Mouse (Mus musculus) heart, adult 8-10 months (tissue): ENCODE results near the gene Pias1. TPM values are rescaled to one million over a fixed set of nuclear protein-coding genes. Genes with fewer than 3 reads are reported as not detected.
"Not testable (repeated sequence)": the region's sequence is repeated elsewhere in the genome, so short reads cannot be mapped to it uniquely, and the experiment has no call there.

Experiments
- DNase-seq: peaks from one replicate; pipeline ENCODE4 v3.0.0; 2022; ENCODE audit warnings: low spot score
- total RNA-seq, 4 experiments: library from RNA; stranded (reverse); gene quantifications; 2 replicates each; pipeline ENCODE4 v1.2.4; 2022

Pias1 gene
- total RNA-seq, 4 experiments from 2014 or later: 25.6 to 29.2 (median 26.2) TPM

DNA sequence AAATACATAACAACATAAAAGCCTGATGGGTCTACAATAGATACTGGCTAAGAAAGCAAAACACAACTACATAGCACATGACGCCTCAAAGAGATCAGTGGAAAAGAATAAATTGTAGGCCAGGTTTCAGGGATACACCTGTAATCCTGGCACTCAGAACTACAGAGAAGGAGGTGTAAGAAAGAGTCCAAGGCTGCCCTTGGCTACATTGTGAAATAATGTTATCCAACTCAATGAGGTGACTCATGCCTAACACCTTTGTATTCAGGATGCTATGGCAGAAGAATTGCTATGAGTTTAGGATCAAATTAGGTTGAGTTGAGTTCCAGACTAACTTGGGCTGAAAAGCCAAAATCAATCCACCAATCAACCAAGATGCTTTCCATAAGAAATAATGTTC is 43.7 kb downstream of the Pias1 start:
- DNase-seq: no peak

DNA sequence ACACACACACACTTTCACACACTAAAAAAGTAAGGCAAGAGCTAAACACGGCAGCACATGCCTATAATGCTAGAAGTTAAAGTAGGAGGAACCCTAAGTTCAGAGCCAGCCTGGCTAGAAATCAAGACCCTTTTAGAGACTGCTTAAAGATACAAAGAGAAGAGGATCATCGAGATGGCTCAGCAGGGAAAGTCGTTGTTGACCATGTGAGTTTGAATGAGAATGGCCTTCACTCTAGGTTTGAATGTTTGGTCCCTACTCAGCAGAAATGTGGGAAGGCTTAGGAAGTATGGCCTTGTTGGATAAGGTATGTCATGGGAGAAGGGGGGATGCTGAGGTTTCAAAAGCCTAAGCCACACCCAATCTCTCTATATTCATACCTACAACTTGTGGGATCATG is 46.8 kb downstream of the Pias1 start:
- DNase-seq: no peak

DNA sequence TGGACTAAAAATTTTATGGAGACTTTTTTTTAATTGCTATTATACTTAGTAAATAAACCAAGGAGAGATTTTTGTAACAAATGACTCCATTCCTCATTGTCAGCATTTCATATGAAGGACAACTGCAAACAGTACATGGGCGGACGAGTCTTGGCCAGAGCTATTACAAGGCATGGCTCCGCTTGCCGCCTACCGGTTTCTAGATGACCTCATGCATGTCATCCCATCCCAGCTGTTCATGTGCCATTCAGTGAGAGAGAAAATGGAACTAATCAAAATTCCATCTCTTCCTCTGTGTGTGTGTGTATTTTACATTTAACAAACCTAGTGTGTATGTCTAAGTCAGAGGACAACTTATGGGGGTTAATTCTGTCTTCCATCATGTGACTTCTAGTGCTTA is 51.9 kb downstream of the Pias1 start:
- DNase-seq: peak; percentile 11

DNA sequence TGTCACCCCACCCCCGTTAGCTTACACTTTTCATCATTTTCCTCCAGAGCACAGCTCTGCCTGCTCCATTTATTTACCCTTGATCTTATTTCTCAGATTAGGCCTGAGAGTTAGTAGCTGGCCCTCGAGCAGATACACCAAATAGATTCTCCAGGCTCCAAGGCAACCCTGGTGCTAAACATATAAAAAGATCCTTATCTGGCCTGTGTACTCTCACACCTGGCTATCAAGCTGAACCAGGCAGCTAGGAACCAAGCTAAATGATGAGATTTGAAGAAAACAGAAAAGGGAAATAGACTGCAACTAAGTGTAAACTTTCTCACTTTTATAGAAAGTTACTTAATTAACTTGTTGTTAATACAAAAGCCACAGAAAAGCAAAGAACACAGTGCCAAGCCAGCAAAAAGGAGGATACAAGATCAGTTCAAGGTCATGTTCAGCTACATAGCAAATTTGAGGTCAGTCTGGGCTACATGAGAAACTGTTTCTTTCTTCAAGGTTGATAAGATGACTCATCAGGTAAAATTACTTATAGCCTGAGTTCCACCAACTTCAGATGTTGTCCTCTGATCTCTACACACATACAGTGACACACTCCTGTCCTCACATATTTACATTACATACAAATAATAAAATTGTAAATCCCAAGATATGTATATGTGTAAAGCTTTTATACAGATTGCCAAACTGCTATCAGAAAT is 52.9 kb downstream of the Pias1 start:
- no peak for DNase-seq

DNA sequence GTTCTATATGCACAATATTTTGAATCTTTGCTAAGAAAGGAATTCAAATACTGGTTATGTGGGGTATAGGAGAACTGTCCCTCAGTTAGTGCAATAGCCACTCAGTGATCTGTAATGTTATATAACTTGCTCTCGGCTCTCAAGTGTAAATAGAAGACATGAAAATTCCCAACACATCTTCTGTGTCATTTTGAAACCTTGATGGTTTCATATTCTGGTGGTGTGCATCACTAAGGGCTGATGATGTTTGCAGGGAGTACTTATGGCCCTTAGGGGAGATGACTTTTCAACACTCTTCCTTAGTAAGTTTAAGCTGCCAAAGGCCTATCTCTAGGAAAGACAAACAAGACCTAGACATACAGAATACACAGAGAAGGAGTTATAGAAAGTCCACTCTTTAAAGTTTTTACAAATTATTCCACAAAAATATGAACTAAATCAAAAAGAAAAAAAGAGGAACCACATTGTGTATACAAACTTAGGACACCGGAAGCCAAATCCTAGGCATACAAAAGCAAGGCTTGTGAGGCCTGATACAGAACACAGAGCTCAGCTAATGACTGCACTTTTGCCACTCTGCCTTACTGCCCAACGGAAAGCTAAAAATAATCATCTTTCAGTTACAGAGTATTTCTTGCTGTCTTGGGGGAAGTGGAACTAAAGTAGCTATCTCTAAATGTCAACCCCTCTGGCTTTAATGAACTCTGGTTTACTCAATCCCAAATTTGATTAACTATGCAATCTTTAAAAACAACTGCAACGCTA is 55.0 kb downstream of the Pias1 start:
- peak; percentile 21 for DNase-seq

DNA sequence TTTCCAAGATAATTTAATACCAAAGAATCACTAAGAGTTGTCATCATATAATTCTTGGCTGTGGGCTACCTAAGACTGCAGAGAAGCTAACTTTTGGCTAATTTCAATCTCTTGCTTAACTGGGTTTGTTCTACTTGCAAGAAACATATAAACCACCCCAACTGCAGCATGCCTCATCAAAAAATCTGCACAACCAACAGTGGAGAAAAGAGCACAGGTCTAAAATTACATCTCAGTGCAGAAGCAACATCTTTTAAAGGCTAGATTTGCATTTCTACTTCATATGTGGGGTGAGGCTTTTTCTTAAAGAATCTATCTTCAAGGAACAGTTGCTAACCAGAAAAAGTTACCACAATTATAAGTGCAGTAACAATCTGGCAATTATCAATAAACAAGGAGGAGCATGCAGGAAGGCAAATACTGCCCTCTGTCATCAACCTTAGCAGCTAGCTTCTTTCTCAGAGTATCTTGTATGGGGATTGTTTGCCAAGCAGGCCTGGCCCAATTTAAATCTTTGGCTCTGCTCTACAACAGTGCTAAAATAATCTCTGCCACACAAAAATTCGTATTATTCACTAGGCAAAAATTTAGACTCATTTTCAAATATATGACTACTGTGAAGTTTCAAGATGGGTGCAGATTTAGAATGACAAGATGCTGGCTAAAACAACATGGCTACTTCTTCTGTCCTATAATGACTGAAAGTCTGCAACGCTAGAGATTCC is 62.7 kb downstream of the Pias1 start:
- DNase-seq: no peak

DNA sequence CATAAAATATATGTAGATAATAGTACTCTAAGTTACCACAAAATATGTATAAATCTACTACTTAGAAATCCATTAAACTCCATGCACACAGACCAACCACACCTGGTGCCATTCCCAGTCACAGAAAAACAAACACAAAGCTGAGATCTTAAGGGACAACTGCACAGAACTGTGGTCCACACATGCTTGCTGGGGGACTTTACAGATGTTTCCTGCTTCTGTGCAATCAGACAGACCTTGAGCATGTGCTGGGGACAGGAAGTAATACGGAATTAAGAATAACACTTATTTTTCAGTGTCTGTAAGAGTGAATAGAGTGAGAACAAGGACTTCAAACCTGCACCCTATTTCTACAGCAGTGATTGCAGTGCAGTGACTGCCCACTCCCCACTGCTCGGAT is 66.8 kb downstream of the Pias1 start:
- no peak for DNase-seq

DNA sequence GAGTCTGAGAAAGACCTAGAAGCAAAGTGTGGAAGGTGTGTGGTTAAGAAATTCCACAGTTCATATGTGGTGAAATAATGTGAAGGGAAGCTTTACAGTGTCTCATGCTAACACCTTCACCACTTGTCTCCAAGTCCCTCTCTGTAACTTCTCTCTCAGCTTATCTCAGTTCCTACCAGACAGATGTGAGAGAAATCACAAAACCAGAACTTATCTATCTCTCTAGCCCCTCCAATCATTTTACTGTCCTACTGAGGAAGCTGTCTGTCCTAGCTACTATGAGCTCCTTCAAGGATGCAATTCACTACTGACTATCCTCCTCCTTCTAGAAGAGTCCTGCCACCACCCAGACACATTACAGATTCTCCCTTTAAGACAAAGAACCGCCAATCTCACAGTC is 70.7 kb downstream of the Pias1 start:
- DNase-seq: no peak

DNA sequence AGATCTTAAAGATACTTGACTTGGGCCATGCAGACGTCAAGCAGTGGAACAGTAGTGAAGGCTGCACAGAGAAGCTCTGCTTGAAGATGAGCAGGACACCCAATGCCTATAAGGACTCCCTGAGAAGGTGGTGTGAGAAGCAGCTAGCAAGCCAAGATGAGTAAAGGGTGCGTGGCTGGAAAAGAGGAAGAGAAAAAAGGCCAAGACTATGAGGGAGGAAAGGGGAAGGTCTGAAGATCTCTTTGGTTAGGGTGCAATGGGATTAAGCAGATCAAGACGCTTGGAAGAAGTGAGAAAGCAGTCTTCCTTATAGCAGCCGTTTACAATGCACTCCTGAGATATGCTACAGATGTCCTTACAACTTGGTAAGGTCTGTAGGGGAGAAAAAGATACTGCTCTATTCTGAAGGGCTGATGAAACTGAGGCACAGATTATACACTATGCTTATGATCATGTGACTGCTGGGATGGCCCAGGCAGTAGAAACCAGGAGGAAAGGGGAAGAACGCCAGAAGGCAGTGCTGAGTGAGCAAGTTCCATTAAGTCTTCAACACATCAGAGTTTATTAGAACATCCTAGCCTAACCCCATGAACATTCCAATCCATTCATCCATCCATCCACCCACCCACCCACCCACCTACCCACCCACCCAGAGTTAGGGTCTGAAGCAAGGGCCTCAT is 74.2 kb downstream of the Pias1 start:
- DNase-seq: peak; percentile 29

DNA sequence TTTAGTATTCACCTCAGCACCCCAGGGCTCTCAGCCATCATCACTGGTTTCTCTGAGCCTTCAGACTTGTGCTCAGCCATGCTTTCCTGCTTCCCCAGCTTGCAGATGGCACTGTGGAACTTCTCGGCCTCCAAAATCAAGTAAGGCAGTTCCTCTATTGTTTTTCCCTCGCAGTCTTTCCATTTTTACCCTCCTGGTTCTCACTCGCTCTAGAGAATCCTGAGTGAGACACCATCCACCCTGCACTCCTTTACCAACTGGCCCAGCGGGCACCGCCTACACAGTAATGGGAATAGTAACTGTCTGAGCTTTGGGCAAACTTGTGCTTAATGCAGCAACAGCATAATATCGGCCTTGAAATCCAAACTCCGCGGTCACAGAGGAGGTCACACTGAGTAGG is 82.7 kb downstream of the Pias1 start:
- no peak for DNase-seq

DNA sequence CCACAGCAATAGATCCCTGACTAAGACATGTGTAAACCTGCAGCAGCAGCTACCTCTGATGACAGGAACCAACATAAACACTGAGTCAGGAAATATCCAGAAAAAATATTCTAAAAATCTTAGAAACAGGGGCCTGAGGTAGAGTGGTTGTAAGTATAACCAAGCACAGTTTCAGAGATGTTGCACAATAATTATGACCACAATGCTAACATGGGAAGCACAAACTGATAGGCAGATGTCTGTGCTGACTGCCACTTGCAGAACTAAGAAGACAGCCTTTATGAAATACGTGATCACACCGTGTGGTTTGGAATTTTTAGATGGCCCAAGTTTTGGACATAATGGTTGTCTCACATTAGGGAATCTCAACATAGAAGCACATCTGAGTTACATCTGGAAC is 83.9 kb downstream of the Pias1 start:
- DNase-seq: no peak

DNA sequence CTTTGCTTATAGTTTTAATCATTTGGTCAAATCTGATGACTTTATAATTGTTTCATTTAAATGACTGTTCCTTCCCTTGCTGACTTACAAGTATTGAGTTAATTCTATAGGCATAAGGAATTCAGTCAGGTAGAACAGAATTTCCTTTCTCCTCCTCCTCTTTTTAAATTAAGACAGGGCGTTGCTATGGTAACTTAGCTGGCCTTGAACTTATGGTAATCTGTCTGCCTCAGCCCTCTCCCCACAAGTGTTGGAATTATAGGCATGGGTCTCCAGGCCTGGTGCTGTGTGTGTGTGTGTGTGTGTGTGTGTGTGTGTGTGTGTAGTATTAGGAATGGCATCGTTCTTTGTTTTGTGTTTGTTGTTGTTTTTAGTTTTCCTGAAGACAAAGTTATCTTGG is 86.0 kb downstream of the Pias1 start:
- DNase-seq: no peak

DNA sequence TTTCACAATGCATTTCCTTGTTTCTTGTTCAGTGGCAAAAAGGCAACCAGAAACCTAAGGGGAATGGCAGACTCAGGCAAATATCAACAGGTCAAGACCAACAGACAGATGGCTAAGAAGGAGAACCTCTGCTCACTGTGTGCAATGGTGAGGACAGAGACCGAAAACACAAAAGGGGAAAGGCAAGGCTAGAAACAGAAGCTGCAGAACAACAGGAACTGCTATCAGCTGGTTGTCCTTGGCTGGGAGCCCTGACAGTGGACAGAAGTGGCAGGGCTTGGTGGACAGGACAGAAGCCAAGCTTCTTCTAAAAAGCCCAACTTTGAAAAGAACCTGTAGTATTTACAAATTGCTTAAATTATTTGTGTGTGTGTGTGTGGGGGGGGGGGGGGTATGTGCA is 93.2 kb downstream of the Pias1 start:
- DNase-seq: peak; percentile 66

DNA sequence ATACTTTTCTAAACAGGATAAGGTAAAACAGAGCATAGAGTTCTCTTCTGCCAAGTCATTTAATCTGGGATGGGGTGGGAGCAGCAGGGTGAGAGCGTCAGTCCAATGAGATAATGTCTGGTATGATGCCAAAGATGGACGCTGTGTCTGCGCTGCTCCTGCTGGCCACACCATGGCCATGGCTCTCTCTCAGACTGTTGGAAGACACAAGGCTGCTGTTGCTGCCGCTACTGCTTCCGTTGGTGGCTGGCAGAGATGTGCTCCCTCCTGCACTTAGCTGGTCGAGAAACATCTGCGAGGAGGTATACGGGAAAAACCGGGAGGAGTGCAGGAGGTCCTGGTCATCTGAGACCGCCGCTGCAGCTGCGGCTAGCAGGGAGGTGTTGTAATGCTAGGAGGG is 105.9 kb downstream of the Pias1 start:
- DNase-seq: peak; percentile 66

DNA sequence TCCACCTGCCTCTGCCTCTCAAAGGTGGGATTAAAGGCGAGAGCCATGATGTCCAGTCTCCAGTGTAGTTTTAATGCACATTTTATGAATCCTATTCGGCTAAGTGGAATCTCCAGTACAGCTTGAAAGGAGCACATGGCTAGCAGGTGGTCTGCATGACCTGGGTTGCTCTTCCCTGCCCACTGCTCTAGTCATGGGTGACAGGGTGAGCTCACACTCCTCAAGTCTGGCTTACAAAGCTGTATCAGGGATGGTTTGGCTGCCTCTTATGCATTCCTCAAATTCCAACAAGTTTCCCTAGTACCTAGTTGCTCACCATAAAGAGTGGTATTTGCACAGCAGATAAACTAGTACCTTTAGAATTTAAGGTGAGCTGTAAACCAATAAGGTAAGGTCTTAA is 109.9 kb downstream of the Pias1 start:
- no peak for DNase-seq

DNA sequence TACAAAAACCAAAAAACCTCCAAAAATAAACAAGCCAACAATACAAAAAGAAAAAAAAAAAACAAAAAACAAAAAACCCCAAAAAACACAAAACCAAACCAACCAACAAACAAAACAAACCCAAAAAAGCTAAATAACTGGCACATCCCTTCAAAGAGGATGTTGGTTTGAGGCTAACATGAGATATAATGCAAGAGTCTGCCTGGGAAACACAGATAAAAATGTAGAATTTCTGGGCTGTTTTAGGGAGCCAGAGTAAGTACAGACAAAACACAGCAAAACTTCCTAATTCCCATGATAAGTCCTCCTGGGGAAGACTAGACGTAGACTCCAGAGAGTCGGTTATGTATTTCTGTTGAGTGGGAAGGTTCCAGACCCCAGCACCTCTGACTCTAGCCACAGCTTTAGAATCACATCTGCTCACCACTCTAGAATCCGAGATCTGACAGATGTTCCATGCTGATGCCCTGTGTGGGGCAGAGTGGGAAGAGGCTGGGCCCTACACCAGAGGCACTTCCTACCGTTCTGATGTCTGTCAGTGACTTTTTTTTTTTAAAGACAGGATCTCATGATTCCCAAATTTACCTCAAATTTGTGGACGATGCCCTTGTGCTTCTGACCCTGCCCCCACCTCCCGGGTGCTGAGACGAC is 110.6 kb downstream of the Pias1 start:
- no peak for DNase-seq

DNA sequence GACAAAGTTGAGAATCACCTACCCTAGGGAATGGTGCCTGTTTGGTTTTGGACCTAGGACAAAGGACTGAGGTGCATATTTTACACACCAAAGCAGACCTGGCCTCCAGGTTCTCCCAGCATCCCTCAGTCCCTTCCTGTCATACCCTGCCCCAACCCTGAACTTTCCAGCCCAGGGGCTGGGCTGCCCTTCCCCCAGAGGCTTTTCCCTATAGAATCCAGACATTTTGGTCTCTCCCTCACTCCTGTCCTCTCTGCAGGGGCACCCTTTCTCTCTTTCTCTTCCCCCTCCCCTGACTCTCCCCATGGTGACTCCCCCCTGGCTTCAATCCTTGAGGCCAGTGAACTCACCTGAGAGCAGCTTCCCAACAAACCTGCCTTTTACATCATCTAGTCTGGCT is 117.0 kb downstream of the Pias1 start:
- DNase-seq: no peak

DNA sequence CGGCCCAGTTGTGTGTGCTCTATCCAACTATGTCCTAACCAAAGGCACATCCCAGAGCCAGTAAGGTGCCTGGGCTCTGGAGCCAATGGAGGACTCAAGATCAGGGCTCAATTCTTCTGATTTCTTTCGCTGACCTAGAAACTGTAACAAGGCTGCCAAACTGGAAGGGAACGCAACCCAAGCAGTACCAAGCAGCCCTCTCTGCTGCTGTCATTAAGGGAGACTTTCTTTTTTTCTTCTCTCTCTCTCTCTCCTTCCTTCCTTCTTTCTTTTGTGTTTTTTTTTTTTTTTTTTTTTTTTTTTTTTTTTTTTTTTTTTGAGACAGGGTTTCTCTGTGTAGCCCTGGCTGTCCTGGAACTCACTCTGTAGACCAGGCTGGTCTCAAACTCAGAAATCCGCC is 118.5 kb downstream of the Pias1 start:
- DNase-seq: not testable (repeated sequence)

DNA sequence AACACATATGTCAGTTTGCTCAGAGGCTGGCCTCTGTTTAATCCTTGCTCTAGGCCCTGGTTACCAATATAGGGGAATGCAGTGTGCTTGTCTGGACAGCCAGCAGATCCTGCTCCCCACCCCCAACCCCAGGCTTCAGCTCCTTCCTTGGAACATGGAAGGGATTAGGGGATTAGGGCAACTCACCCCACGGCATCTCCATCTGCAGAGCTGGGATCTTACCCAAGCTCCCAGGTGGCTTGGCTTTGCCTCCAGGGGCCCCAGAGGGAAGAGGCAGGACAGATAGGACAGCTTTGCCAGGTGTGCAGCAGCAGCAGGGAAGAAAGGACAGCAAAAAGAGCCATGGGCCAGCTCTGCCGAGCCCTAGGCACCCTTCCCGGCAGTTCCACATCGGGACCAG is 126.9 kb downstream of the Pias1 start:
- DNase-seq: no peak

DNA sequence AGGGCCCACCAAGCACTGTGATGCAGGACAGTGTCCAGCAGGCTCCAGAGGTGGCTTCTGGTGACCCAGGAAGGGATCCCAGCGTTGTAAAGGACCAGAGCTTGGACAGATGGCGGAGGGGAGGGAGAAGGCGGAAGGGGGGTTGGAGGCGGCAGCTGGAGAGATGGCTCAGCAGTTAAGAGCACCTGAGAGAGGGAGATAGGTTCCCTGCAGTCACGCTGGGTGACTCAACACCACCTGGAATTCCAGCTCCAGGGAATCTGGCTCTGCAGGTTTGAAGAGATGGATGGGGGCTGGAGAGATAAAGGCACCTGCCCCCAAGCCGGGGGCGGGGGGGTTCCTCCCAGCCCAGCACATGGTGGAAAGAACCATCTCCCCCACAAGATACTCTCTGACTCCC is 127.6 kb downstream of the Pias1 start:
- not testable (repeated sequence) for DNase-seq

DNA sequence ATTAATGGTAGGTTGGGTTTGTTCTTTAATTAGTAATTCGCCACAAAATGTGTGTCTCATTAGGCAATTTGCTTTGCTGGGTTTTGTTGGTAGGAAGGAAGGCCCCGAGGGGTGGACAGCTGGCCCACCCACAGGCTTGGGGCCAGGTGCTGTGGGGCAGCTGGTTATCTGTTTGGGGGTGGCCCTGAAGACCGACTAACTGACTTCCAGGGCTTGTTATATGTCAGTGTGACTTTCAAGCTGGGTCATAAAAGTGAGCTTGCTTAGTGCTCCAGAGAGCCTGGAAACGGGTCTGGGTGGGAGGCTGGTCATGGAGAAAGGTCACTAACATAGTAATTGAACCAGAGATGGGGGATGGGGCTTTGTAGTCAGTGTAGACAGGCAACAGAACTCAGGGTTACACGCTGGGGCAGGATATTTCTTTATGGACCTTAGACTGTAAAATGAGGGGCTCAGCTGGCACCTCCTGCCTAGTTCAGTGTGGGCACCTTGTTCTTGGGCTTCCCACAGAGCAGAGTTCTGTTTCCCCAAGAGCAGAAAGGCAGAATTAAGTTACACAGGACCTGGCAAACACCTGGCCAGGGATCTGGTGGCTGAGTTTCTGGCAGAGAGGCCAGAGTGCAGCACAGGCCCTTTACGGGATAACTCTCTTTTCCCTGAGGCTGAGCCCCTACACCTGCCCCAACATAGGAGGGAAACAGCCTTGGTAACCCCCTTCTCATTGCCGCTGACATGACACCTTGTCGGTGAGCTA is 129.3 kb downstream of the Pias1 start:
- DNase-seq: no peak
